In genomic region chr4:138395971-138396645, GRCm38 (mm10) we compare ENCODE assay signal across 8 mouse cellular contexts. TPM values are rescaled to one million over a fixed set of nuclear protein-coding genes. Genes with fewer than 3 reads are reported as not detected.
A peak's percentile ranks its signal among the peaks of the same experiment; 100 is the strongest.
DNase-seq lines count a peak whose midpoint lies in the region; ATAC-seq lines count a peak whose summit lies in the region.

Gene Fam43b (minus strand): TSS chr4:138396528.

- H3K36me3 ChIP-seq in embryonic facial prominence, embryonic 12.5 days, result no peaks in the 10 kb centered on the region
- no peaks in the 10 kb centered on the region for H3K36me3 ChIP-seq in midbrain, embryonic 12.5 days

- WGBS in embryonic facial prominence, embryonic 12.5 days, result 1% methylated on average over 45 of the region's 46 CpGs
- 1% methylated on average over 46 of the region's 46 CpGs for WGBS in midbrain, embryonic 12.5 days

- peak within 1 kb of the TSS; percentile 42 for H3K4me3 ChIP-seq in embryonic facial prominence, embryonic 12.5 days
- peak within 1 kb of the TSS; percentile 40 for H3K4me3 ChIP-seq in midbrain, embryonic 12.5 days

- H3K9ac ChIP-seq in embryonic facial prominence, embryonic 12.5 days, result 0 out of 2 replicates have a peak within 1 kb of the TSS, but pooled peaks have one; percentile 30
- no peak within 1 kb of the TSS for H3K9ac ChIP-seq in midbrain, embryonic 12.5 days (replicated peaks)

- no peaks in the 10 kb centered on the region for H3K9me3 ChIP-seq in embryonic facial prominence, embryonic 12.5 days
- no peaks in the 10 kb centered on the region for H3K9me3 ChIP-seq in midbrain, embryonic 12.5 days

- ATAC-seq in embryonic facial prominence, embryonic 12.5 days (ENCODE audit: insufficient number of reproducible peaks, insufficient read depth, low FRiP score, low TSS enrichment), result 0 out of 2 replicates have a peak, but pooled peaks have one; percentile 37
- no peak for ATAC-seq in midbrain, embryonic 12.5 days (ENCODE audit: low FRiP score, low read depth)

- peaks cover 20% of the 10 kb centered on the region for H3K4me1 ChIP-seq in embryonic facial prominence, embryonic 12.5 days
- peaks cover 17% of the 10 kb centered on the region for H3K4me1 ChIP-seq in midbrain, embryonic 12.5 days

- H3K27ac ChIP-seq in embryonic facial prominence, embryonic 12.5 days, result no peak within 1 kb of the TSS
- no peak within 1 kb of the TSS for H3K27ac ChIP-seq in midbrain, embryonic 12.5 days (replicated peaks)

- H3K27me3 ChIP-seq in embryonic facial prominence, embryonic 12.5 days, result peaks cover 79% of the 10 kb centered on the region
- peaks cover 83% of the 10 kb centered on the region for H3K27me3 ChIP-seq in midbrain, embryonic 12.5 days

- DNase-seq in 416B (ENCODE audit: low read depth) (peak; percentile 58), MN1 (ENCODE audit: low spot score) (peak; percentile 88)
- DNase-seq in heart, postnatal 4 days, result peak; percentile 54
- peak; percentile 74 to 82 for DNase-seq in layer of hippocampus, postnatal 36 days
- DNase-seq in thymus, postnatal 36 days, result no peak
- DNase-seq in yolk sac, embryonic 10.5 days (ENCODE audit: low spot score), result no peak

- peak within 1 kb of the TSS; percentile 74 for H3K4me2 ChIP-seq in embryonic facial prominence, embryonic 12.5 days (replicated peaks)
- H3K4me2 ChIP-seq in midbrain, embryonic 12.5 days (replicated peaks), result peak within 1 kb of the TSS; percentile 55

RNA-seq across cellular contexts. Expression of gene Fam43b, which starts in this region (rescaled TPM):
- polyA plus RNA-seq in embryonic facial prominence, embryonic 12.5 days (2016; fragmentation: Nextera tagmentation; extraction: Ambion mirVana), result 0.40 and 0.52 TPM in 2 replicates
- not detected for total RNA-seq in heart, postnatal 4 days (2021)
- total RNA-seq in layer of hippocampus, postnatal 36 days (2021), result 10 to 100 TPM; 31.2 to 31.3 TPM
- polyA plus RNA-seq in midbrain, embryonic 12.5 days (2016; fragmentation: Nextera tagmentation; extraction: Ambion mirVana), result 0.27 and 0.34 TPM in 2 replicates

Comparison
In these comparisons a context has a peak if more than half of its experiments do, and no peak if none do; other contexts are left out.
1. RNA of gene Fam43b (total RNA-seq): 31.2 to 31.3 TPM in layer of hippocampus, postnatal 36 days; not detected in heart, postnatal 4 days; every median in the first group is over 10 times any median in the second.
2. Peak in ATAC-seq, H3K4me3 ChIP-seq, H3K9ac ChIP-seq and H3K4me2 ChIP-seq in embryonic facial prominence, embryonic 12.5 days; RNA of the gene not detected or under 1 TPM.
3. Peak in DNase-seq in heart, postnatal 4 days; RNA of the gene not detected or under 1 TPM.
4. DNase-seq: peak in 416B (single experiment), MN1 (single experiment) and layer of hippocampus, postnatal 36 days (2 of 2); none in thymus, postnatal 36 days (0 of 2) and yolk sac, embryonic 10.5 days (single experiment).